Mouse (Mus musculus) spleen, adult 12 weeks (tissue): ENCODE data around the gene Npas1.

Experiments used
- DNase-seq: peaks from one replicate; pipeline ENCODE4 v3.0.0; 2022; ENCODE audit warnings: low spot score

The Npas1 gene

GRCm38 (mm10) chr7:16477628-16478027 lies at the start of gene Npas1:
Gene Npas1, minus strand, starts transcription at chr7:16477728.
- no peak for DNase-seq

GRCm38 (mm10) chr7:16525995-16526394 lies 48.5 kb upstream of the Npas1 start:
- no peak for DNase-seq

- DNase-seq = no peak
Measured at GRCm38 (mm10) chr7:16525448-16525847, 47.9 kb upstream of the Npas1 start.

GRCm38 (mm10) chr7:16524308-16524707 lies 46.8 kb upstream of the Npas1 start:
- DNase-seq = no peak

- no peak for DNase-seq
Measured at GRCm38 (mm10) chr7:16519310-16519709, 41.8 kb upstream of the Npas1 start.

- DNase-seq = no peak
Measured at GRCm38 (mm10) chr7:16517198-16517597, 39.7 kb upstream of the Npas1 start.

- no peak for DNase-seq
Measured at GRCm38 (mm10) chr7:16507284-16507683, 29.8 kb upstream of the Npas1 start.

- no peak for DNase-seq
Measured at GRCm38 (mm10) chr7:16505226-16505593, 27.7 kb upstream of the Npas1 start.

GRCm38 (mm10) chr7:16504573-16505225 lies 27.2 kb upstream of the Npas1 start:
- DNase-seq = no peak

- DNase-seq = no peak
Measured at GRCm38 (mm10) chr7:16501571-16501970, 24.0 kb upstream of the Npas1 start.

- DNase-seq = no peak
Measured at GRCm38 (mm10) chr7:16499671-16500104, 22.2 kb upstream of the Npas1 start.

- no peak for DNase-seq
Measured at GRCm38 (mm10) chr7:16496260-16496659, 18.7 kb upstream of the Npas1 start.

- no peak for DNase-seq
Measured at GRCm38 (mm10) chr7:16493361-16493760, 15.8 kb upstream of the Npas1 start.

- no peak for DNase-seq
Measured at GRCm38 (mm10) chr7:16492211-16492610, 14.7 kb upstream of the Npas1 start.

GRCm38 (mm10) chr7:16491759-16492158 lies 14.2 kb upstream of the Npas1 start:
- DNase-seq = peak; percentile 41

- DNase-seq = no peak
Measured at GRCm38 (mm10) chr7:16489948-16490347, 12.4 kb upstream of the Npas1 start.

- DNase-seq = no peak
Measured at GRCm38 (mm10) chr7:16488816-16489215, 11.3 kb upstream of the Npas1 start.

GRCm38 (mm10) chr7:16476600-16476989 lies 933 bp downstream of the Npas1 start:
- DNase-seq = no peak

GRCm38 (mm10) chr7:16475764-16476599 lies 1.5 kb downstream of the Npas1 start:
- no peak for DNase-seq

GRCm38 (mm10) chr7:16475321-16475720 lies 2.2 kb downstream of the Npas1 start:
- DNase-seq = no peak

- no peak for DNase-seq
Measured at GRCm38 (mm10) chr7:16474445-16474844, 3.1 kb downstream of the Npas1 start.

- DNase-seq = no peak
Measured at GRCm38 (mm10) chr7:16473847-16474246, 3.7 kb downstream of the Npas1 start.

GRCm38 (mm10) chr7:16472116-16472709 lies 5.3 kb downstream of the Npas1 start:
- no peak for DNase-seq
